Mouse (Mus musculus) kidney, embryonic 15.5 days (tissue): ENCODE results near the gene Gprc6a. TPM values are rescaled to one million over a fixed set of nuclear protein-coding genes. Genes with fewer than 3 reads are reported as not detected.
A peak's percentile ranks its signal among the peaks of the same experiment; 100 is the strongest.

Experiments used
- ATAC-seq: fragments of 200-750 bp; cut with Nextera tagmentation; replicated peaks from 2 replicates; pipeline ENCODE4 v1.8.0; 2017; ENCODE audit warnings: moderate TSS enrichment; ENCODE audit not compliant: low FRiP score
- H3K27ac ChIP-seq: fragments of 300-500 bp; sonication (generic); 2 replicates; pipeline ENCODE4 v1.5.1; 2015; ENCODE audit warnings: mild to moderate bottlenecking, inconsistent platforms
- H3K27me3 ChIP-seq: fragments of 300-500 bp; sonication (generic); 2 replicates; pipeline ENCODE4 v1.6.1; 2015; ENCODE audit warnings: inconsistent platforms
- H3K36me3 ChIP-seq: fragments of 300-500 bp; sonication (generic); 2 replicates; pipeline ENCODE4 v1.6.1; 2015; ENCODE audit warnings: inconsistent platforms
- H3K4me1 ChIP-seq: fragments of 300-500 bp; sonication (generic); 2 replicates; pipeline ENCODE4 v1.6.1; 2015; ENCODE audit warnings: inconsistent platforms
- H3K4me2 ChIP-seq: fragments of 300-500 bp; sonication (generic); 2 replicates; pipeline ENCODE4 v1.6.1; 2015; ENCODE audit warnings: moderate library complexity, mild to moderate bottlenecking, inconsistent platforms
- H3K4me3 ChIP-seq: fragments of 300-500 bp; sonication (generic); replicated peaks from 2 replicates; pipeline ENCODE4 v1.5.1; 2015; ENCODE audit warnings: mild to moderate bottlenecking, inconsistent platforms
- H3K9ac ChIP-seq: fragments of 300-500 bp; sonication (generic); 2 replicates; pipeline ENCODE4 v1.6.1; 2015; ENCODE audit warnings: mild to moderate bottlenecking, inconsistent platforms
- H3K9me3 ChIP-seq: fragments of 300-500 bp; sonication (generic); replicated peaks from 2 replicates; pipeline ENCODE4 v1.6.1; 2016; ENCODE audit warnings: inconsistent platforms
- WGBS: fragments of 180-500 bp; shearing (Covaris S2); methylation state at CpG from one replicate; pipeline ENCODE4 v1.1.7; 2015; ENCODE audit warnings: mixed read lengths; 5-methylcytosine and 5-hydroxymethylcytosine counted together
- polyA plus RNA-seq: library from polyadenylated mRNA; unstranded; fragments of >200 nt; fragmentation: Nextera tagmentation; extraction: Ambion mirVana; gene quantifications from 2 replicates; pipeline ENCODE4 v1.2.1, GENCODE M21; 2015

Gprc6a gene
- polyA plus RNA-seq, result not detected in 2 replicates

DNA sequence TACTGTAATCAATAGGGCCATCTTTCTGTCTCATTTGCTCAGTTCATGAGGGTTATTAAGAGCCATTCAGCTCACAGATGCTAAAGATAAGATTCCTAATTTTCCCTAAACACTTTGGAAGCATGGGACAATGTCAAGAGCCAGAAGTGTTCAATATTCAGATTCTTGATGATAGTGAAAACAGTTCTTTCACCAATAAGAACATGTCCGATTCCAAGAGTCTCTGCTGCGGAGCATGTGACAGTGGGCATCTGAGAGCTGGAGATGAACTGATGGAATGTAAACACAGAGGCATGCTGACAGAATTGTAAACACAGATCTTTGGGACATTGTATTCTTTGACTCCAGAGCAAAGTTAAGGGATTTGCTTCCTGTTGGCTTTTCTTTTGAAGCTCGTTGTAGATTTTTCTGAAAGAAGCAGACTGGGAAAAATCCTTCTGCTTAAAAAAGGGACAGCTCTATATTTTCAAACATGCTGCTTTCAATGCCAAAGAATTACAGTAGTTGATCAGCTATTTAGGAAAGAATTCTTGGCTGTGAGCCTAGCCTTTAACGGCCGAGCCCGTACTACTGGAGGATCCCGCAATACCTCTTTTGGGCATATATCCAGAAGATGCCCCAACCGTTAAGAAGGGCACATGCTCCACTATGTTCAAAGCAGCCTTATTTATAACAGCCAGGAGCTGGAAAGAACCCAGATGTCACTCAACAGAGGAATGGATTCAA, at the start of gene Gprc6a:
Gprc6a (minus strand) TSS at position 51 of the 726 bp plus-strand sequence.
- Histone ChIP-seq H3K27ac (no peak within 1 kb of the TSS), H3K27me3 (no peaks in the 10 kb centered on the region), H3K9ac (no peak within 1 kb of the TSS), H3K36me3 (no peaks in the 10 kb centered on the region), H3K4me3 (no peak within 1 kb of the TSS), H3K9me3 (no peaks in the 10 kb centered on the region), H3K4me1 (no peaks in the 10 kb centered on the region), H3K4me2 (no peak within 1 kb of the TSS)
- WGBS, result 64% methylated on average over 8 of the region's 8 CpGs
- no peak for ATAC-seq

DNA sequence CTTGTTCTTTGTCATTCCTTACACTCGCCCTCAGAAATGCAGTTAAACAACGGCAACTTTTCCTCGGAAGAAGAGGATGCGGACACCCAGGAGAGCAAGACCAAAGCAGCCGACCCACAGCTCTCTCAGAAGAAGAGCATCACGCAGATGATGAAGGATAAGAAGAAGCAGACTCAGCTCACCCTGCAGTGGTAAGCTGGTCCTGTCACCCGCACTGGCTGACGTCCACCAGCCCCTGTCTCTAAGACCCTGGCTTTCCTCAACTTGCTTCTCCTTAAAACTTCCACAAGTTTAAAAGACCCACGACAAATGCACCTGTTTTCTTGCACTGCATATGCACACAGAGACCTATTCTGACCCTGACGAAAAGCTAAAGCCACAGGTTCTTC, 47.0 kb upstream of the Gprc6a start:
- Histone ChIP-seq H3K27me3 (peaks cover 32% of the 10 kb centered on the region), H3K9ac (no peak overlapping the region), H3K9me3 (no peaks in the 10 kb centered on the region), H3K4me2 (peak overlapping the region; percentile 73), H3K27ac (no peak overlapping the region), H3K4me3 (peak overlapping the region; percentile 41), H3K4me1 (peaks cover 12% of the 10 kb centered on the region), H3K36me3 (no peaks in the 10 kb centered on the region)
- 6% methylated on average over 10 of the region's 10 CpGs for WGBS
- peak; percentile 9; the same call in 1 of the 2 replicates for ATAC-seq

DNA sequence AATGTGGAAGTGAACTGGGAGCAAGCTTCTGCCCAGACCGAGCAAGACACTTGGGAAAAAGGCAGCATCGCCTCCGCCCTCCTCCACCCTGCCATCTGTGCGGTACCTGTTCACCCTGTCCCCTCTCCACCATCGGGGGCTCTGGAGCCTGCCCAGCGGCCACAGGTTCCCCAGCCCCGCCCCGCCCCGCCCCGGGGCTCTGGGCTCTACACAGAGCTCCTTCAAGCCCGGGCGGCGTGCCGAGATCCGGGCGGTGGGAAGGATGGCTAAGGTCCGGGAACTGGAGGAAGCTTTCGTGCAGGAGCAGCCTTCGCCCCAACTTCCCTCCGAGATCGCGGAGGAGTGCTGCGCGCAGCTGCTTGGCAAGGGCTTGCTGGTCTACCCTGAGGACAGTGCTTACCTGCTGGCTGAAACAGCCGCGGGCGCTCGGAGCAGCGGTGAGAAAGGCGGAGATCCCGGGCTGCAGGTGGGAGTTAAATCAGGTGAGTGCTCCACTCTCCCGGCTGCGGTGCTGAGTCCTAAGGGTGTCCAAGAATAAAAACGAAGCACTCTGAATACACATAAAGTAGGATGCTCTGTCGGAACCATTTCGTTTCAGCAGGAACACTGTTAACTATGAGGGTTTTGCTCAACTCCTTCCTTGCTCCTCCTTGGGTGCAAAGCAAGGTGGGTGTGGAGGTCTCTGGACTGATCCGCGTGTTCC, 46.4 kb upstream of the Gprc6a start, which contains the start of gene Rfx6:
Rfx6 (plus strand) TSS at position 209 of the 703 bp plus-strand sequence.
- H3K9ac ChIP-seq, result no peak within 1 kb of the TSS
- peak; percentile 67; the same call in 1 of the 2 replicates for ATAC-seq
- no peak within 1 kb of the TSS for H3K27ac ChIP-seq
- WGBS, result 1% methylated on average over 38 of the region's 38 CpGs
- peaks cover 32% of the 10 kb centered on the region for H3K27me3 ChIP-seq
- H3K36me3 ChIP-seq, result no peaks in the 10 kb centered on the region
- H3K9me3 ChIP-seq, result no peaks in the 10 kb centered on the region
- H3K4me3 ChIP-seq, result peak within 1 kb of the TSS; percentile 41
- peaks cover 12% of the 10 kb centered on the region for H3K4me1 ChIP-seq
- peak within 1 kb of the TSS; percentile 73 for H3K4me2 ChIP-seq

DNA sequence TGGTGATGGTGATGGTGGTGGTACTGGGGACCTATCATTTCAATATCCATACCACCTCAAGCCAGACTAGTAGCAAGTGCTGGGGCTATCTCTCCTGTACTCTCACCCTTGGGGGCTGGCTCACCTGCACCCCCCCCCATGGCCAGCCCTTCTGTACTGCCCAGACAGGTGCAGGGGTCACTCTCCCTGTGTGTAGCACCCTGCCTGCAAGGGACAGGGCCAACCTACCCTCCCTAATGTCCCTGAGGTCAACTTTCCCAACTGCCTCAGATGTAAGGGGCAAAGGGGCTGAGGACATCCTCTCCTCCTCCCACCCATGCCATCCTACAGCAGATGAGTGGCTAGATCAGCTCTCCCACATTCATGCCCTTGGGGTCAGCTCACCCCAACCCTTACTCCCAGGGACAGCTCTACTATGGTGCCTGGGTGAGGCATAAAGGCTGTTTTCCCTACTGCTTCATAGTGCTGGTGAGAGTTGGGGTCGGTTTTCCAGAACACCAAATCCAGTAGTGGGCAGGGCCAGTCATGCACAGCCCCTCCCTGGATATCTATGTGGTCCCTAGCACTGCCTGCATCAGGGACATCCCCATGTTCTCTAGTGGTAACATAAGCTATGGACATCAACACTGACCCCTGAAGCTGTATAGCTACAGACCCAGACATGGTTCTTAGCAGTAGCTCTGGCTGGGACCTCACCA, 41.0 kb upstream of the Gprc6a start:
- Histone ChIP-seq H3K9me3 (no peaks in the 10 kb centered on the region), H3K4me2 (no peak overlapping the region), H3K27ac (no peak overlapping the region), H3K36me3 (no peaks in the 10 kb centered on the region), H3K9ac (no peak overlapping the region), H3K27me3 (peaks cover 18% of the 10 kb centered on the region), H3K4me3 (no peak overlapping the region), H3K4me1 (no peaks in the 10 kb centered on the region; the same call in 1 of the 2 replicates)
- ATAC-seq, result no peak
- 48% methylated on average over 1 of the region's 1 CpGs for WGBS

DNA sequence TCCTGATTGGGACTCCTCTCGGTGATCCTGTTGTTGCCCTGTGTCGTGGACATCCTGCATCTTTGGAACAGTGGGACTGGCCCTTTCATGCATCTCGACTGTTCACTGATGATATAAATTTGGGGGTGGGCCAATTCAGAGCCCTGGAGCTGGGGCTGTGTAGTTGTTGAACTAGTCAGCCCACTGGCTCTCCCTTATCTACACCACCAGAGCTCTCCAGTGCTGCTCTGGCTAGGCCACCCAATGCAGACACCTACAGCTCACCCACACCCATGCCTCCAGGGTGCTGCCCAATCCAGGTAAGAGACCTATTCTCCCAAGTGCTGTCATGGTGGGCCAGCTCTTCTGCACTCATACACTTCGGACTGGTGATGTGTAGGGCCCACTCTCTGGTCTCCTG, 40.3 kb upstream of the Gprc6a start:
- H3K36me3 ChIP-seq, result no peaks in the 10 kb centered on the region
- H3K4me3 ChIP-seq, result no peak overlapping the region
- H3K4me2 ChIP-seq, result no peak overlapping the region
- ATAC-seq, result no peak
- H3K27me3 ChIP-seq, result peaks cover 12% of the 10 kb centered on the region
- no peak overlapping the region for H3K9ac ChIP-seq
- WGBS, result 83% methylated on average over 4 of the region's 4 CpGs
- H3K4me1 ChIP-seq, result no peaks in the 10 kb centered on the region
- no peaks in the 10 kb centered on the region for H3K9me3 ChIP-seq
- no peak overlapping the region for H3K27ac ChIP-seq

DNA sequence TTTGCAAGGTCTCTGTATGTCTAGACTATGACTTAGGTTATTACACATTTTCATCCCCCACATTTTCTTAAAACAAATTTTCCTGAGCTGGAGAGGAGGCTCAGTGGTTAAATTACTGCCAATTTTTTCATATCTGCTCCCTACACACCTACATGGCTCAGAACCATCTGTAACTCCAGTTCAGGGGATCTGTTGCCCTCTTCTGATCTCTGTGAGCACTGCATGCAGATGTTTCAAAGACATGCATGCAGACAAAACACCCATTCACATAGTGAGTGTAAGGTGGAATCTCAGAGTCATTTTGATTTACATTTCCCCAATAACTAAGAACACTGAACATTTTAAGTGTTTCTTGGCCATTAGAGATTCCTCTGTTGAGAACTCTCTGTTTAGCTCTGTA, 38.1 kb upstream of the Gprc6a start:
- H3K27ac ChIP-seq, result no peak overlapping the region
- ATAC-seq, result no peak
- no peaks in the 10 kb centered on the region for H3K9me3 ChIP-seq
- H3K4me1 ChIP-seq, result no peaks in the 10 kb centered on the region
- H3K9ac ChIP-seq, result no peak overlapping the region
- H3K36me3 ChIP-seq, result no peaks in the 10 kb centered on the region
- no peak overlapping the region for H3K4me3 ChIP-seq
- H3K27me3 ChIP-seq, result no peaks in the 10 kb centered on the region
- no peak overlapping the region for H3K4me2 ChIP-seq

DNA sequence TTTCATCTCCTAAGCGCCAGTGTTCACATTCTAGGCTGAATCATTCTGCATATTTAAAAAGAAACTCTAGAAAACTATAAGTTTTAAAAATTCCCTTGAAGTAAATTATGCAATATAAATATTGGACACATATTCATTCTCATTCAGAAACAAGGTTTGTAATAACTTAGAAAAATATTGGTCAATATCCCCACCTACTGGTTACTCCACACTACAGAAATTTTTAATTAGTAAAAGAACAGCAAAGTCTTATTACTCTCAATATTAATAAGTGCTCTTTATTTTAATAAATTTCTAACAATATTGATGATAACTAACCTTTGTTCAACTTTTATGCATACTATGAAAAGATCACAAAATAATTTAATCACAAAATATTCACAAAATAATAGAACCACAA, 26.1 kb upstream of the Gprc6a start:
- no peak overlapping the region for H3K4me2 ChIP-seq
- H3K36me3 ChIP-seq, result no peaks in the 10 kb centered on the region
- no peaks in the 10 kb centered on the region for H3K4me1 ChIP-seq
- no peak overlapping the region for H3K9ac ChIP-seq
- H3K27me3 ChIP-seq, result no peaks in the 10 kb centered on the region
- ATAC-seq, result no peak
- 74% methylated on average over 1 of the region's 1 CpGs for WGBS
- no peak overlapping the region for H3K4me3 ChIP-seq
- H3K9me3 ChIP-seq, result no peaks in the 10 kb centered on the region
- H3K27ac ChIP-seq, result no peak overlapping the region

DNA sequence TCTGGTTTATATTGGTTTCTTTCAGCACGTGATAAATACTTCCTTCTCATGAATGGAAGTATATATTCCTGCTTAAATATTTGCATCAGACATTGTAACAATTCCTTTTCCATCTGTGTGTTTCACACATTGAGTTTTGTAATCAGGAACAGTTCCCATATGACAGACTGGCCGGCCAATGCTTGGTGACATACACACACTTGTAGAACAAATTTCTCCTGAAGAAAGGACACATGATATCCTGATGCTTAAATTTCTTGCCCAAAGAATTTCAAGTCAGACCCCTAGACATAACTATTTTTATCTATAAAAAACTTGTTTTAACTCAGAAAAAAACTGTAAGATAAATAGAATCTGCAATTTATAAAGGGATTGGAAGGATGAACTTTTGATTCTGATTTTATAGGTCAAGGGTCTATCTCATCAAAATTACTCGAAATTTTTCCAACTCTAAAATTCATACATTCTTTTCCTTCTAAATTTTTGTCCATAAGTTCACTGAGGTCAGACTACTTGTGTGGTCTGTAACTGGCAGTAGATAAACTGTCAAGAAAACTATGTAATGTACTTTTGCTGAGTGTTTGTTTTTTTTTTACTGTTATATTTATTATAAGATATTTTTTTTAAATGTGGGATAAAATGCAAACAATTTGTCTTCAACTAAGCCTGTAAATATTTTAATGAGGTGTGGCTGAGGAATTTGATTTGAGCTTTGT, 18.4 kb upstream of the Gprc6a start:
- no peak overlapping the region for H3K4me2 ChIP-seq
- H3K9ac ChIP-seq, result no peak overlapping the region
- 69% methylated on average over 3 of the region's 3 CpGs for WGBS
- no peaks in the 10 kb centered on the region for H3K27me3 ChIP-seq
- no peak overlapping the region for H3K4me3 ChIP-seq
- no peaks in the 10 kb centered on the region for H3K36me3 ChIP-seq
- no peak overlapping the region for H3K27ac ChIP-seq
- H3K9me3 ChIP-seq, result no peaks in the 10 kb centered on the region
- H3K4me1 ChIP-seq, result no peaks in the 10 kb centered on the region
- ATAC-seq, result no peak

DNA sequence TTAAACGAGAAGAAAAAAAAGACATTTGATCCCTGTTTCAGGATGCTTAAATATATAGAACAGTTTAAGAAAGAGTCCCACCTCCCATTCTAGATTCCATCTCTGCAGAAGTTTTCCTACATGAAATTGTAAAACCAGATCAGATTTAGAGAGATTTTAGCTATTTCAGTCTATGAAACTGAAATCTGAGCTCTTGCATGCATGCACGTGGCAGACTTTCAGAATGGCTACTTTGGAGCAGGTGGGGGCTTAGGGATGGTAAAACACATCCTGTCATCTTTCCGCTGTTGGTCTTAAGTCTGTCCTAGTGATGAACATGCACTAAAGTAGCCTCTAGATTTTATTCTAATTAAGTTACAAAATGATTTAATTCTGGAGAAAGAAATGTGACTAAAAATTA, 10.1 kb downstream of the Gprc6a start:
- Histone ChIP-seq H3K4me1 (no peaks in the 10 kb centered on the region), H3K4me2 (no peak overlapping the region), H3K9ac (no peak overlapping the region), H3K27ac (no peak overlapping the region), H3K4me3 (no peak overlapping the region), H3K36me3 (no peaks in the 10 kb centered on the region), H3K27me3 (no peaks in the 10 kb centered on the region), H3K9me3 (no peaks in the 10 kb centered on the region)
- WGBS, result 85% methylated on average over 3 of the region's 3 CpGs
- no peak for ATAC-seq

DNA sequence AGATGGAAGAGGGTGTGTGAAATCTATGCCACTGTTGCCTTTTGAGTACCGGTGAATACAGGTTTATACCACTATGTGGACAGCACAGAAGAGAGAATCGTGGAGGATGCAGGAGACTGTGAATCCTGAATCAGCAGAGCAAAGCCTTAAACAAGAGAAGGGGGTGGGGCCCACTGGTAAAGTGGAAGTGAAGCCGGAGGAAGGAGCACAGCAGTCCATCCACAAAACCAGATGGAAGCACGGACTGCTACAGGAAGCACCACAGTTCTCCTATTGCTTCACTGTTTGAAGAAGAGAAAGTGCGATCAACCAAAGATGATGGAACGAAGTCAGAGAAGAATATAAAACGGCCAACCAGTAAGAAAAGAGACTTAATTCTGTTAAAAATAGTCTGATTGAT, 11.1 kb downstream of the Gprc6a start:
- Histone ChIP-seq H3K4me1 (no peaks in the 10 kb centered on the region), H3K27me3 (no peaks in the 10 kb centered on the region), H3K36me3 (no peaks in the 10 kb centered on the region), H3K4me2 (no peak overlapping the region), H3K4me3 (no peak overlapping the region), H3K9me3 (no peaks in the 10 kb centered on the region), H3K27ac (no peak overlapping the region), H3K9ac (no peak overlapping the region)
- 75% methylated on average over 7 of the region's 7 CpGs for whole genome bisulfite sequencing
- no peak for ATAC-seq

DNA sequence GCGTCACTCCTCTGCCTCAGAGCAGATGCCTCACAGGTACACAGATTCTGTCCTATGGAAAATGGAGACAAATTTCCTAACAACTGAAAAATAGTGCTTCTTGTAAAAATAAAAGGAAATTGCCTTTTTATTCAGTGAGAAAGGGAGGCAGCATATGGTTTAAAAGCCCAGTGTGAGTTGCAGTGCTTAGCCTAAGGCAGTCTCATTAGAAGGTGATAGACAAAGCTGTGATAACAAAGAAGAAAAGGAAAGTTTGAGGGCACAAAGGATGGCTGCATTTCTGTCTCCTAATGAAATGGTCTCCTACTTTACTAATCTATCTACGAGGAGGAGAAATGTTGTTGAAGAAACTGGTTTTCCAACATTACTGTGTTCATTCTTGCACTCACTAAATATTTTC, 12.7 kb downstream of the Gprc6a start:
- WGBS, result 78% methylated on average over 2 of the region's 2 CpGs
- ATAC-seq, result no peak
- Histone ChIP-seq H3K9ac (no peak overlapping the region), H3K27me3 (no peaks in the 10 kb centered on the region), H3K4me3 (no peak overlapping the region), H3K36me3 (no peaks in the 10 kb centered on the region), H3K27ac (no peak overlapping the region), H3K9me3 (no peaks in the 10 kb centered on the region), H3K4me2 (no peak overlapping the region), H3K4me1 (no peaks in the 10 kb centered on the region; the same call in 1 of the 2 replicates)
